ENCODE assay signal across 25 mouse cellular contexts in genomic region chr8:93835771-93836170, GRCm38 (mm10). TPM values are rescaled to one million over a fixed set of nuclear protein-coding genes. Genes with fewer than 3 reads are reported as not detected.
DNase-seq lines count a peak whose midpoint lies in the region; ATAC-seq and TF ChIP-seq lines count a peak whose summit lies in the region.
"Had no signal": no experiment of that assay in that cellular context is flagged by ENCODE, and none has a peak within 500 bp of the region (broad histone marks: within the 10 kb centered on the region; RNA-seq: fewer than 3 reads in every experiment).

No protein-coding gene starts in this region.

- H3K4me3 ChIP-seq in left cerebral cortex, adult 2 months = no peak overlapping the region
- H3K4me3 ChIP-seq: embryonic facial prominence, embryonic 10.5 days; gastrocnemius, adult 2 months; heart, embryonic 10.5 days; limb, embryonic 10.5 days; liver, embryonic 15.5 days; lung, embryonic 15.5 days had no signal

- DNase-seq in cerebellum, adult 11-12 months = peak; percentile 77
- DNase-seq in left cerebral cortex, adult 2 months (ENCODE audit: extremely low spot score in 1 of 2, low spot score in 2 of 2) = no peak
- DNase-seq in left cerebral cortex, adult 18-20 months (ENCODE audit: low spot score in 2 of 2) = no peak
- DNase-seq in brain, embryonic 14.5 days (ENCODE audit: low read depth) = peak; percentile 59
- peak; percentile 82 to 89 for DNase-seq in cerebellum, postnatal 14 days
- DNase-seq in embryo, embryonic 9.5 days (ENCODE audit: extremely low spot score) = no peak
- no peak for DNase-seq in gastrocnemius, postnatal 25 days
- DNase-seq: adrenal gland, postnatal 25 days; gastrocnemius, adult 2 months; heart, postnatal 4 days; kidney, postnatal 25 days; liver; lung, postnatal 4 days; right cerebral cortex, postnatal 14 days; thymus, adult 2 months; thymus, postnatal 4 days had no signal

- no peak for TF ChIP-seq CTCF in left cerebral cortex, adult 2 months (IDR thresholded peaks at IDR 0.05)
- TF ChIP-seq CTCF in brain, embryonic 14.5 days (IDR thresholded peaks at IDR 0.05; ENCODE audit: borderline replicate concordance, extremely low read depth, insufficient read depth, insufficient read length) = no peak

- no peak for TF ChIP-seq POLR2A in brain, embryonic 14.5 days (IDR thresholded peaks at IDR 0.05; ENCODE audit: borderline replicate concordance, extremely low read depth, insufficient read depth, insufficient read length, poor library complexity, severe bottlenecking)

- peak overlapping the region; percentile 47 for H3K27ac ChIP-seq in left cerebral cortex, adult 2 months
- H3K27ac ChIP-seq: embryonic facial prominence, embryonic 10.5 days; gastrocnemius, adult 2 months; heart, embryonic 10.5 days; limb, embryonic 10.5 days; liver, embryonic 15.5 days; lung, embryonic 15.5 days; stomach, postnatal 0 days had no signal

- intact Hi-C loops in left cerebral cortex, adult 2 months (cut with DNase I) = no loop called here

- no peak for ATAC-seq in cerebellum, adult (ENCODE audit: insufficient number of reproducible peaks, low FRiP score, low TSS enrichment)
- ATAC-seq: intestine, postnatal 0 days had no signal

RNA-seq across cellular contexts. Expression of gene Gnao1, which starts 26.0 kb away (rescaled TPM):
- total RNA-seq in left cerebral cortex, adult 2 months (2021) = 100 to 1,000 TPM; 679 to 734 TPM
- total RNA-seq in left cerebral cortex, adult 18-20 months (2021) = 100 to 1,000 TPM; 659 to 709 TPM
- 323 and 443 TPM in 2 replicates for polyA plus RNA-seq in brain, embryonic 14.5 days (2012; rRNA removed)
- total RNA-seq in gastrocnemius, postnatal 25 days (2021) = 10 to 100 TPM in 1 of 2 experiments, 1 to 10 TPM in 1; 9.7 to 10.7 TPM
- total RNA-seq: common myeloid progenitor, adult 5-6 weeks had no signal

Comparison
In these comparisons a context has a peak if more than half of its experiments do, and no peak if none do; other contexts are left out.
1. DNase-seq: peak in cerebellum, adult 11-12 months (single experiment), brain, embryonic 14.5 days (single experiment) and cerebellum, postnatal 14 days (2 of 2); none in left cerebral cortex, adult 2 months (0 of 2), left cerebral cortex, adult 18-20 months (0 of 2), embryo, embryonic 9.5 days (single experiment) and gastrocnemius, postnatal 25 days (single experiment).
2. RNA of gene Gnao1, which starts 26.0 kb away (total RNA-seq): 679 to 734 TPM in left cerebral cortex, adult 2 months and 659 to 709 TPM in left cerebral cortex, adult 18-20 months; 9.7 to 10.7 TPM in gastrocnemius, postnatal 25 days; every median in the first group is over 10 times any median in the second.